Mouse (Mus musculus): ENCODE measurements around the gene Jmjd6. TPM values are rescaled to one million over a fixed set of nuclear protein-coding genes. Genes with fewer than 3 reads are reported as not detected.

Jmjd6 gene
- polyA plus RNA-seq, 1 experiment from 2014 or later, result 93.5 TPM

DNA sequence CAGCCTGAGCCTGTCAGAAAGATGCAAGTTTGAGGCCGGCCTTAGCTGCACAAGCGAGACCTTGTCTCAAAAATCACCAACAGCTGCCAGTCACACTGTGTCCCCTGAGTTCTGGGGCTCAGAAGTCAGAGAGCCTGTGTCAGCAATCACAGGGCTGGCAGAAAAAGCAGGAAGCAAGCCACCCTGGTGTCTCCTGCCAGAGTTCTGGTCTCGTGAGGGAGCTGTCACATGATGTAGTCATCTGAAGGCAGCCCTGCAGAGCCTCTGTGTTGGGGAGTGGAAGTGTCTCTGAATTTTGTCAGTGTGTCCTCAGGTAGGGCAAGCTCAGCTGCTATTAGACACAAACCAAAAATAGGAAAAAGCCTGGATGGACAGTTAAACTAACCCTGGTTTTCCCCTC is 24.9 kb upstream of the Jmjd6 start:
- Histone ChIP-seq H3K27me3 (no peaks in the 10 kb centered on the region), H3K4me2 (no peak overlapping the region), H3K9me3 (no peaks in the 10 kb centered on the region), H3K4me1 (no peaks in the 10 kb centered on the region), H3K27ac (no peak overlapping the region), H3K9ac (no peak overlapping the region), H3K4me3 (replicated peaks) (no peak overlapping the region), H3K36me3 (replicated peaks) (peaks cover 58% of the 10 kb centered on the region)
- WGBS, result 72% methylated on average over 3 of the region's 3 CpGs
- no peak for ATAC-seq (ENCODE audit: low FRiP score)

DNA sequence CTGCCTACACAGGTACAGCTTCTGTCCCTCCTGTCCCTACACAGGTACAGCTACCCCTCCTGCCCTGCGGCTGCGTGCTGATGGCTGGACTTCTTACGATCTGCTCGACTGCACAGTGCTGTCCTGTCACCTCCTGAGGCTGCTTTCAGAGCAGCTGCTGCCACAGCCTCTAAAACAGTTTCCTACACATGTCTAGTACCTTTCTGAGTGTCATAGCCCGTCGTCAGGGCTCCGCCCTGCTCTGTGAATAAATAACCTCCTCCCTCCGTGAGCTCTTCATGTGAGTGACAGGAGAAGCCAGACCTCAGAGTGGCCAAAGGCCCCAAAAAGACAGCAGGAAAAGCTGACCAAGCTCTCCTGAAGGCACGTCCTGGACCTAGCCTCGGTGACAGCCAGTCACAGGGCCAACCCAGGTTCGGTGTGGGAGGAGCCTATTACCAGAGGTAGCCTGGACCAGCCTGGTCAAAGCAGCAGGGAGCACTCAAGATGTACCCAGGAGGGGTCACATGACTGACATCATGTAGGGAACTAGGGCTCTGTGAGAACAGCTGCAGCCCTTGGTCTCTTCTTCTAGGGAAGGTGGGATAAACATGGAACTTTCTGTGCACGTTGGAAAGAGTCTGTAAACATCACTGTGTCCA is 22.8 kb upstream of the Jmjd6 start:
- Histone ChIP-seq H3K27me3 (no peaks in the 10 kb centered on the region), H3K4me2 (no peak overlapping the region), H3K9ac (no peak overlapping the region), H3K36me3 (replicated peaks) (peaks cover 64% of the 10 kb centered on the region), H3K27ac (no peak overlapping the region), H3K9me3 (no peaks in the 10 kb centered on the region), H3K4me1 (no peaks in the 10 kb centered on the region), H3K4me3 (replicated peaks) (no peak overlapping the region)
- 79% methylated on average over 12 of the region's 12 CpGs for WGBS
- no peak for ATAC-seq (ENCODE audit: low FRiP score)

DNA sequence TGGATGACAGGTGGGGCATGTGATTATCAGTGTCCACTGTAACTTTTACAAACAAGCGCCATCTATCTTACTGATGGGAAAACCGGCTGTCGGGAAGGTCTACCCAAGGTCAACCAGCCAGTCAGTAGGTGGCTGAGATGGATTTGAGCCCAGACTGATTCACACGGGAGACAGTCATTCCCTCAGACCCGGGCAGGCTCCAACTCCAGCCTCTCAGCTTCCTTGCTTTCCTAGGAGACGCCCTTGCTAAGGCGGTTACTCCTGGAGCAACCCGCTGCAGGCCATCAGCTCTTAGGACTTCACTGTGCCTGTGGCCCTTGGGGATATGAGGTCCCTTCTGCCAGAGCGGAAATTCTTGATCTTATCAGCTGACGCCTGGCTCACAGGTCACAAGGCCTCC is 21.2 kb upstream of the Jmjd6 start:
- H3K9me3 ChIP-seq, result no peaks in the 10 kb centered on the region
- no peak overlapping the region for H3K4me3 ChIP-seq (replicated peaks)
- ATAC-seq (ENCODE audit: low FRiP score), result no peak
- H3K27ac ChIP-seq, result no peak overlapping the region
- WGBS, result 89% methylated on average over 10 of the region's 10 CpGs
- peaks cover 66% of the 10 kb centered on the region for H3K36me3 ChIP-seq (replicated peaks)
- no peak overlapping the region for H3K9ac ChIP-seq
- no peak overlapping the region for H3K4me2 ChIP-seq
- H3K4me1 ChIP-seq, result no peaks in the 10 kb centered on the region
- no peaks in the 10 kb centered on the region for H3K27me3 ChIP-seq

DNA sequence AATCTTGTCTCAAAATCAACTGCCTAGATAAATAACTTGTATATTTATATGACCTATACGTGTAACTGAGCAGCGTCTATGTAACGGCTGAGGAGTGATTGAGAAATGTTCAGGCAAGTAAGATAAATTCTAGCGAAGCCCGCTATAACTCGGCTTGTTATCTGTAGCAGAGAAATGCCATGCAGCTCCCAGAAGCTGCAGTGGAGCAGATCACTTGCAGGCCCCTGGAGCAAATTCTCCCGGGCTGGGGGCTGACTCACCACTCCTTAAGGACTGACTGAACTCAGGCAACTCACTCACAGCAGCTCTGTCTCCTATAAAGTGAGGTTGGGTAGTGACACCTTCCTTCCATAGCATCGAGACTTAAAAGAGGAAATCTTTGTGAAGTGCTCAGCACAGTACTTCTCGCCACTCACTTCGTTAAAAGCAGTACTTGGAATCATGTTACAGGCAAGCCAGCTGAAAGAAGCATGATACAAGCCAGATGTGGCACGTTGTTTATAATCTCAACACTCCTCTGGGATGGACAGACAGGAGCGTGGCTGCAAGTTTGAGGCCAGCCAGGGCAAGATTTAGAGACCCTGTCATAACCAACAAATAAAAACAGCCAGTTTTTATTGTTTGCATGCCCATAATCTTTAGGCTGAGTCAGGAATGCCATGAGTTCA is 14.1 kb upstream of the Jmjd6 start:
- Histone ChIP-seq H3K27me3 (no peaks in the 10 kb centered on the region), H3K4me1 (peaks cover 12% of the 10 kb centered on the region), H3K9ac (no peak overlapping the region), H3K4me2 (no peak overlapping the region), H3K9me3 (no peaks in the 10 kb centered on the region), H3K4me3 (replicated peaks) (no peak overlapping the region), H3K36me3 (replicated peaks) (peaks cover 24% of the 10 kb centered on the region), H3K27ac (no peak overlapping the region)
- no peak for ATAC-seq (ENCODE audit: low FRiP score)
- 85% methylated on average over 12 of the region's 12 CpGs for WGBS

DNA sequence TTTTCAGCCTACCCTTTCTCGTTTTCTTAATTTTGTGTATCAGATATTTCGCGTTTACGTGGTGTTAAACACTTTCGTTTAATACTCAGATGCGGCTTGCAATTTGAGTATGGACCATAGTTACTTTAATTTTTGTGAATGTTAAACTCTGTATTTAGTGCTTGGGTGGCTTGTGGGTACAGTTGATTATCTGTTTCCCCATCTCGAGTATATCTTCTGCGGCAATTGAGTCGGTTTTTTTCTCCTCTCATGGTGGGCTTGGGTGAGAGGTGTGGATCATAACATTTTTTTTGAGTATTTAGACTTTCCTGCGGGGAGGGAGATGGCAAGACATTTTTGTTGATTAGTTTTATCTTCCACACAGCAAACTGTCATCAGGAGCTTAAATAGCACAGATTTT is 11.0 kb upstream of the Jmjd6 start:
- H3K36me3 ChIP-seq (replicated peaks), result peaks cover 17% of the 10 kb centered on the region
- no peaks in the 10 kb centered on the region for H3K27me3 ChIP-seq
- peak overlapping the region; percentile 77 for H3K4me2 ChIP-seq
- WGBS, result 52% methylated on average over 10 of the region's 10 CpGs
- H3K4me1 ChIP-seq, result peaks cover 21% of the 10 kb centered on the region
- no peak for ATAC-seq (ENCODE audit: low FRiP score)
- H3K9me3 ChIP-seq, result no peaks in the 10 kb centered on the region
- peak overlapping the region; percentile 95 for H3K4me3 ChIP-seq (replicated peaks)
- H3K9ac ChIP-seq, result peak overlapping the region; percentile 98
- H3K27ac ChIP-seq, result peak overlapping the region; percentile 99; the same call in 1 of the 2 replicates

DNA sequence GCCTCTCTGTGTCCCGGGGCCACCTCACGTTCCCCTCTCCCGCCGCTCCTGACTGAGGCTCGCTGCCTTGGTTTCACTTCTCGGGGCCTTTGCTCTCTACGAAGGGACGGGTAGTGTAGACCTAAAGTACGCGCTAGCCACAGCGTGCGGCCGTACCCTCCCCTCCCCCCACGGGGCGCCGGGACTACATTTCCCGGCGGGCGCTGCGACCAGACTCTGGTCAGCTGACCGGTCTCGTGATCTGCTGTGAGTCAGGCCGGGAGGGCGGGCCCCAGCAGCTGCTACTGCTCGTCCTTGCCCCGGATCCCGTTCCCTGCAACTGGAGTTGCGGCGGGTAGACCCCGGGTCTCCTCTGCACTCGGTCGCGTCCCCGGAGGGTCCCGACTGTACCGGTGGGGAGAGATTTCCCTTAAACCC is 10.3 kb upstream of the Jmjd6 start:
- peak; percentile 92 for ATAC-seq (ENCODE audit: low FRiP score)
- H3K4me3 ChIP-seq (replicated peaks), result peak overlapping the region; percentile 95
- peak overlapping the region; percentile 98 for H3K9ac ChIP-seq
- WGBS, result under 1% methylated on average over 36 of the region's 36 CpGs
- H3K9me3 ChIP-seq, result no peaks in the 10 kb centered on the region
- peak overlapping the region; percentile 77 for H3K4me2 ChIP-seq
- H3K27ac ChIP-seq, result peak overlapping the region; percentile 99
- H3K4me1 ChIP-seq, result peaks cover 21% of the 10 kb centered on the region
- H3K27me3 ChIP-seq, result no peaks in the 10 kb centered on the region
- H3K36me3 ChIP-seq (replicated peaks), result peaks cover 25% of the 10 kb centered on the region

- peaks cover 30% of the 10 kb centered on the region for H3K36me3 ChIP-seq (replicated peaks)
- H3K9me3 ChIP-seq, result no peaks in the 10 kb centered on the region
- H3K27me3 ChIP-seq, result no peaks in the 10 kb centered on the region
- peak within 1 kb of the TSS; percentile 98 for H3K9ac ChIP-seq
- H3K4me2 ChIP-seq, result peak within 1 kb of the TSS; percentile 77
- WGBS, result under 1% methylated on average over 74 of the region's 74 CpGs
- peak within 1 kb of the TSS; percentile 95 for H3K4me3 ChIP-seq (replicated peaks)
- peak within 1 kb of the TSS; percentile 99 for H3K27ac ChIP-seq
- H3K4me1 ChIP-seq, result peaks cover 21% of the 10 kb centered on the region
- ATAC-seq (ENCODE audit: low FRiP score), result peak; percentile 90
These were observed 9.8 kb upstream of the Jmjd6 start, which contains the start of gene Srsf2 for GRCm38 (mm10) chr11:116852891-116853511. Gene Srsf2, minus strand, starts transcription at chr11:116853094.

DNA sequence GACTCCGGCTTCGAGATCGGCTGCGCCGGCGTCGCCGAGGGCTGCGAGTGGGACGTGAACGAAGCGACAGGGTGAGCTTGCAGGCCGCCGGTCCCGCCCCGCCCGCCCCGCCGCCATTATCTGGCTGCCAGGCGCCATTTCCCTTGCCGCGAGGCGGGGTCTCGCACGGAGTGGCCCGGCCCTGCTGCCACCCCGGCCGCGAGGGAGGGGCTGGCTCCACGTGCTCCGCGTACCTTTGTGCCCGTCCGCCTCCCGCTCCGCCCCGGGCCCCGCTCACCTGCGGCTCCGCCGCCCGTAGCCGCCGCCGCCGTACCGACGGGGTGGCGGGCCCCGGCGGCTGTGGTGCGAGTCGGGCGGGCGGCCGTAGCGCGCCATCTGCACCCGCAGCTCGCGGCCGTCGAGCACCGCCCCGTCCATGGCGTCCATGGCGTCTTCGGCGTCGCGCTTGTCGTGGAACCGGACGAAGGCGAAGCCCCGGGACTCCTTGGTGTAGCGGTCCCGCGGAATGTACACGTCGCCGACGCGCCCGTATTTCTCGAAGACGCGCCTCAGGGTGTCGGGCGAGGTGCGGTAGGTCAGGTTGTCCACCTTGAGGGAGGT is 9.1 kb upstream of the Jmjd6 start, which contains the start of gene Mfsd11:
Gene Mfsd11 (plus strand): TSS at position 150 of the 600 bp plus-strand sequence.
- peaks cover 35% of the 10 kb centered on the region for H3K36me3 ChIP-seq (replicated peaks)
- H3K4me2 ChIP-seq, result peak within 1 kb of the TSS; percentile 77
- H3K9ac ChIP-seq, result peak within 1 kb of the TSS; percentile 98
- peak within 1 kb of the TSS; percentile 99 for H3K27ac ChIP-seq
- WGBS, result under 1% methylated on average over 71 of the region's 91 CpGs
- H3K4me3 ChIP-seq (replicated peaks), result peak within 1 kb of the TSS; percentile 95
- peak; percentile 73 for ATAC-seq (ENCODE audit: low FRiP score)
- no peaks in the 10 kb centered on the region for H3K27me3 ChIP-seq
- peaks cover 21% of the 10 kb centered on the region for H3K4me1 ChIP-seq
- H3K9me3 ChIP-seq, result no peaks in the 10 kb centered on the region

DNA sequence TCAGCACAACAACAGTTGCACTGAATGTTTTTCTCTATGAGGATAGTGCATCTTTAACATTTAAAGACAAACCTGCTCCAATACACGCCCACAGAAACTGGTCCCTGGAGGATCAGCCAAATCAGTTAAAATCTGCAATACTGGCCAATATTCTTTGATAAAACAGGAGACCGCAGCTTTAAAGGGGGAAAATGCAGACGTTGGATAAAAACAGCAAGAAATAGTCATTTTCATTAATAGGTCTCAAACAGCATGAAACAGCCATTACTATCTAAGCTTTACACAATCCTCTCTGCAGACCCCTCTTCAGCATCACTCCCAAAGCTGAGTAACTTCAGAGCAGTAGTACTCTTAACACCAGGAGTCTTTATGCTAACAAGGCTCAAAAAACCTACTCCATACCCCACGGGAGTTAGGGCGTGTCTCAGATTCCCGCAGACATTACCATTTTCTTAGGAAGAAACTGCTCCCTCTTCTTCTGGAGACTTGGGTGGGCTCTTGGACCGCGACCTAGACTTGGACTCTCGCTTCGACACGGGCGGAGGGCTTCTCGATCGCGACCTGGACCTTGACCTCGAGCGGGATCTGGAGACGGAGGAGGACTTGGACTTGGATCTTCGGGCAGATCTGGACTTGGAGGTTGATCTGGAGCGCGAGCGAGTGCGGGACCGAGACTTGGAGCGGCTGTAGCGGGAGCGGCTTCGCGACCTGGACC is 8.5 kb upstream of the Jmjd6 start:
- peak overlapping the region; percentile 95 for H3K4me3 ChIP-seq (replicated peaks)
- peak overlapping the region; percentile 99 for H3K27ac ChIP-seq
- WGBS, result under 1% methylated on average over 29 of the region's 29 CpGs
- H3K4me1 ChIP-seq, result peaks cover 22% of the 10 kb centered on the region
- ATAC-seq (ENCODE audit: low FRiP score), result no peak
- no peaks in the 10 kb centered on the region for H3K9me3 ChIP-seq
- peaks cover 31% of the 10 kb centered on the region for H3K36me3 ChIP-seq (replicated peaks)
- no peaks in the 10 kb centered on the region for H3K27me3 ChIP-seq
- H3K4me2 ChIP-seq, result peak overlapping the region; percentile 77
- peak overlapping the region; percentile 98 for H3K9ac ChIP-seq

DNA sequence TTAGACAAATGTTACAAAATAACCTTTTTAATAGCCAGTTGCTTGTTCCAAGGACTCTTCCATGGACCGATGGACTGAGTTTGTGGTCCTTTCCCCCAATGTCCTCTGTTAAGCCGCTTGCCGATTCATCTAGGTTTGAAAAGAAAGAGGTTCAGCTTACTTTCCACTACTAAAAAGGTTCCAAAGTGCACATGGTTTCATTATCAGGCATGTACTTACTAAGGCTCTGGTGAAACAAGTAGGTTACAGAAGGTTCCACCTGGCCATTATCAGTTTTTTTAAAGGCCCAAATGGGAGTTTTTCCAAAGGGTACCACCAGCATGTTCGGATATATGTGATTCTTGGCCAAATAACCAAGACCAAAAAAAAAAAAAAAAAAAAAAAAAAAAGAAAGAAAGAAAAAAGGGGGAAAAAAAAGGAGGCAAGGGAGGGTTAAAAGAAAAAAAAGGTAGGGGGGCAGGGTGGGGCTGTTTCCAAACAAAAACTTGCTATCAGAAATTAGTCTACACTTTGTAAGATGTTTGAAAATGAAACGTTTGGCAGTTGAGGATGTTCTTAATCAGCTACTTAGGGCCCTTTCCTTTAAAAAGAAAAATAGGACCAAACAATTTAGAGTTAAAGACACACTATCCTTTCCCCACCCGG is 7.7 kb upstream of the Jmjd6 start:
- Histone ChIP-seq H3K27ac (peak overlapping the region; percentile 99; the same call in 1 of the 2 replicates), H3K9me3 (no peaks in the 10 kb centered on the region), H3K4me2 (peak overlapping the region; percentile 77), H3K4me1 (peaks cover 29% of the 10 kb centered on the region), H3K27me3 (no peaks in the 10 kb centered on the region), H3K9ac (peak overlapping the region; percentile 98), H3K4me3 (replicated peaks) (peak overlapping the region; percentile 95), H3K36me3 (replicated peaks) (peaks cover 38% of the 10 kb centered on the region)
- WGBS, result 41% methylated on average over 6 of the region's 6 CpGs
- ATAC-seq (ENCODE audit: low FRiP score), result no peak

- 67% methylated on average over 4 of the region's 4 CpGs for WGBS
- peaks cover 29% of the 10 kb centered on the region for H3K4me1 ChIP-seq
- ATAC-seq (ENCODE audit: low FRiP score), result no peak
- peak overlapping the region; percentile 95 for H3K4me3 ChIP-seq (replicated peaks)
- H3K4me2 ChIP-seq, result peak overlapping the region; percentile 77
- no peak overlapping the region for H3K27ac ChIP-seq
- no peaks in the 10 kb centered on the region for H3K27me3 ChIP-seq
- H3K36me3 ChIP-seq (replicated peaks), result peaks cover 38% of the 10 kb centered on the region
- peak overlapping the region; percentile 33; the same call in 1 of the 2 replicates for H3K9ac ChIP-seq
- H3K9me3 ChIP-seq, result no peaks in the 10 kb centered on the region
These were observed 6.8 kb upstream of the Jmjd6 start for GRCm38 (mm10) chr11:116850085-116850484.
